Mouse (Mus musculus): Measurements from ENCODE around the gene Dtnb. TPM values are rescaled to one million over a fixed set of nuclear protein-coding genes. Genes with fewer than 3 reads are reported as not detected.

Dtnb gene
- total RNA-seq, 2 experiments from 2014 or later, result 5.8 to 6.7 TPM

DNA sequence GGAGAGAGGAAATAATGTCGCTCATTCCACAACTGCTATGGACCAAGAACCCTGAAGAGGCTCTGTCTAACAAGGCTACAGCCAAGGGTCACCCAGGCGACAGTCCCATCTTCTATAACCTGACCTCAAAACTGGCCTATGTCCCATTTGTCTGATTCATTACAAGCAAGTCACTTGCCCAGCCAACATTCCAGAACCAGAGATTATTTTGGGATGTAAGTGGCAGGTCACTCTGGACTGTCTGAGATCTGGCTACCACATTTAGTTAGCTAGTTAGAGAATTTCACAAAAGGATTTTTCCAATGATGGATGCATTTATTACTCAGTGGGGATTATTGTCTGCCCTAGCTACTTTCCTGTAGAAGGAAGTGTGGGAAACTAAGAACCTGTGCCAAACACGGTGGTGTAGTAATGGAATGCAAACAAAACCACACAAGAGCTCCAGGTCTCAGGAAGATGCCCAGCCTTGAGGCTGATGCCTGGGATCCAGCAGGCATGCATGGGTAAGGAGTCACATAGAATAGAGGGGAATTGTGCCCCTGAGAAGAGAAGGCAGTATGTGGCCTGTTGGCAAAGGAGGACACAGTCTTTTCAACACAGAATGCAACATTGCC is 192.1 kb downstream of the Dtnb start:
- no peak for DNase-seq
- intact Hi-C loops (cut with DNase I), result loop anchor here (2.0 kb wide), 1 partner anchor 17 kb away; no protein-coding TSS in a partner anchor

DNA sequence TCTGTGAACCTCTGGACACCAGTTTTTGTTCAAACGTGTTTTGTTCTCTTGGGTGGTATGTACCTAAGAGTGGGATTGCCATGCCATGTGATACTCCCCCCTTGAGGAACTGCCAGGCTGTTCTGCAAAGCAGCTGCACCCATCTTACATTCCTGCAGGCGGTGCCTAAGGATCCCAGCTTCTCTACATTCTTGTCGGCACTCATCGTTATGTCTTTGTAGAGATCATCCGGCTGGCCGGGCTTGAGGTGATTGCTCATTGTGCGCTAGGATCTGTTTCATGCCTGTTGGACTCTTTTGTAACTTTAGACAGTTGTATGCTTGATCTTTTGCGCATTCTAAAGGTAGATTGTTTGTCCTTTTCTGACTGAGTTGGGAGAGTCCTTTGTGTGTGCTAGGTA is 195.2 kb downstream of the Dtnb start:
- DNase-seq, result no peak
- intact Hi-C loops (cut with DNase I), result no loop called here

- no peak for DNase-seq
- intact Hi-C loops (cut with DNase I), result no loop called here
These were observed 196.2 kb downstream of the Dtnb start for GRCm38 (mm10) chr12:3768391-3768790.

GRCm38 (mm10) chr12:3770546-3770945 is 198.4 kb downstream of the Dtnb start:
- no peak for DNase-seq
- intact Hi-C loops (cut with DNase I), result no loop called here

DNA sequence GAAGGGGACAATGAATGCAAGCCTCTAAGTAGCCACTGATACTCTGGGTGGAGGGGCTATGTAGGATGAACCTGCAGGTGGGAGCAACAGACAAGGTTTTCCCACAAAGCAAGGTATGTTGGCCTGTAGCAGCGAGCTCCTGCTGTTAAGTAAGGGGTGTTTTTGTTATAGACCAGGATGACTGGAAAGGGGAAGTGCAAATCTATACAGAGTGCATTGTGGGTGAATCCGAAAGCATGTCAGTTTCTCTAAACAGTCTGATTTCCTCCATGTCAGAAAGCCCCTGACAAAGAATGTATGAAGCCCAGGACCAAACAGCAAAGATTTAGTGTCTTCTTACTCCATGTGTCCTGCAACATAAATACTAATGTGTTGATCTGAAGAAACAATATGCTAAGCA is 198.9 kb downstream of the Dtnb start:
- intact Hi-C loops (cut with DNase I), result no loop called here
- DNase-seq, result no peak

- intact Hi-C loops (cut with DNase I), result no loop called here
- DNase-seq, result no peak
These were observed 201.5 kb downstream of the Dtnb start for GRCm38 (mm10) chr12:3773643-3774042.

DNA sequence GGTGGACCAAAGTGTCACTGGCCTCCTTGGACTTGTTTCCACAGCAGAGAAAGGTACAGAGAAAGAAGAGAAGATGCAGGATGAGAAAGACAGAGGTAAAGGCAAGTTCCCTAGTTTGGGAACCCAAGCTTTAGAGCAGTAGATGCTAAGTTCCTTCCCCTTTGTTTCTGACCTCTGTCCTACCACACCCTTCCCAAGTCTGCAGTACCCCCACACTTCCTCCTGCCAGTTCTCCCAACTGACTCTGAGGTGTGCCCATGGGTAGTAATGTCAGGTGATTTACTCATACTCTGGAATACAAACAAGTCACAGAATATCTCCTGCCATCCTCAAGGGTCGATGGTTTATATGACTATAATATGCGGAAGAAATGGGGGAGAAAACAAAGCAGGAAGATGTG is 203.8 kb downstream of the Dtnb start:
- intact Hi-C loops (cut with DNase I), result no loop called here
- DNase-seq, result no peak

DNA sequence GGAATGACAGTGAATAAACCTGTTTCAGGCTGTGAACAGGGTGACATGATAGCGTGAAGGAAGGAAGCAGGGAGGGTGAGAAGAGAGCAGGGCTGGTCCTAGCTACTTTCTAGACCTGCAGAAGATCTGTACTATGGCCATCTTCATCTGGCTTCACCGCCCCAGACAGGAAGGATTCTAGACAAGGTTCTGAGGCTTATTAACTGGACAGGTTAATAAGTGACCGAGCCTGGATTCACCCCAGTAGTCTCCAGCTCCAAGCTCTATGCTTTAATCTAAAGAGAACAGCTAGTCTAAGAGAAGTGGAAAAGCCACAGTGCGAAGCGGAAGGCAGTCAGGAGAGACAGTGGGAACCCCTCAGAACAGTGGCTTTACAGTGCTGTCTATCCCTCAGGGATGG is 205.5 kb downstream of the Dtnb start:
- intact Hi-C loops (cut with DNase I), result no loop called here
- no peak for DNase-seq

DNA sequence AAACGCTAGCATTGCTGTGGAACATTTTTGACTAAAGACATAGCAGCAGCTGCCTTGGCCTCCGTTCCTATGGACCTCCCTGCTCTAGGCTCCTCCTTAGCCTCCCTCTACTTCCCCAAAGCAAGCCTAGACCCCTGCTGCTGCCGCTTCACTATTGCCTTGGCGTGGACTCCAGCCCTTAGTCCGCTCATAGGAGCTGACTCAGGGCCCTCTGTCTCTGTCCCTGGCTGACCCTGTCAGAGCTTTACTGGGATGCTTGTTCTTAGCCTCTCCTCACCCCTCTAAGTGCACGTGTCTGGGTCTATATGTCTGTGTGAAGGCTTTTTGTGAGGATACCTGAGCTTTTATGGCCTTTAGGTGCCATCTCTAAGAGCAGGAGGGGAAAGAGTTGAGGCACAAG is 206.1 kb downstream of the Dtnb start:
- DNase-seq, result no peak
- intact Hi-C loops (cut with DNase I), result no loop called here

DNA sequence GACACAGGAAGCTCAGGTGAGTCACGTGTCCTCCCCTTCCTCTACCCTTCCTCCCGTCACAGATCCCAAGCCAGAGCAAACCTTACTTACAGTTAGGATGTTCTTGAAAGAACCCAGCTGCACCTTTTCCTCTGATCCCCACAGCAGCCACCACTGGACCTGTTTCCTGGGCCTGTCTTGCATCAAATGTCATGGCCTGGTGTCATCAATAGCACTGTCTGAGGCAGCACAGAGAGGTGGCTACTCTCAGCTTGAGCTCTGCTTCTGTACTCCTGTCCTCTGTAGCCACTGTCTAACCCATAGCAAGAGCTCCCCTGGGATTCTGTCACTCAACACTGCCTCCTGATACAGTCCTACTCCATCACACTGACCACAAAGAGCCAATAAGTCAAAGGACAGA is 207.5 kb downstream of the Dtnb start:
- intact Hi-C loops (cut with DNase I), result loop anchor here (2.0 kb wide), 1 partner anchor 15 kb away; no protein-coding TSS in a partner anchor
- DNase-seq, result no peak

DNA sequence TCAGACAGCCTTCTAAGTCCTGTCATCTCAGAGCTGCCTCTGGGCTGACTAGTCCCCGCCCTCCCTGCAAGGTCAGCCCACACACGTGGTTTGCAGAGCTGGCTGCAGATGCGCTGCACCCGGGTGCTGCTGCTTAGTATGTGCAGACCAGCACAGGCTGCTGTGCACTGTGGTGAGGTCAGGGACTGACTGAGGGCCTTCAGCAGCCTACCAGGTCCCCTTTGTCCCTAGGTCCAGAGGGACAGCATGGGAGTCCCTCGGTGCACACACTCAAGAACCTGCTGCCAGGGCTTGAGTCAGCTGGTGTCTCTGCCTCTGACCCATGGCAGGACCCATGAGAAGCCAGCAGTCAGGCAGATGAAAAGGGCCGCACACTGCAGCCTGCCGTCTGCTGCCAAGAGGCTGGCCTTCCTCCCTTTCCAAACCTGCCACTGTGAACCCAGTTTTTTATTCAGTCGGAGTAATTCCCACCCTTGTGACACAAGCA is 208.3 kb downstream of the Dtnb start:
- intact Hi-C loops (cut with DNase I), result loop anchor here (2.0 kb wide), 1 partner anchor 16 kb away; no protein-coding TSS in a partner anchor
- DNase-seq, result peak; percentile 57 to 61

DNA sequence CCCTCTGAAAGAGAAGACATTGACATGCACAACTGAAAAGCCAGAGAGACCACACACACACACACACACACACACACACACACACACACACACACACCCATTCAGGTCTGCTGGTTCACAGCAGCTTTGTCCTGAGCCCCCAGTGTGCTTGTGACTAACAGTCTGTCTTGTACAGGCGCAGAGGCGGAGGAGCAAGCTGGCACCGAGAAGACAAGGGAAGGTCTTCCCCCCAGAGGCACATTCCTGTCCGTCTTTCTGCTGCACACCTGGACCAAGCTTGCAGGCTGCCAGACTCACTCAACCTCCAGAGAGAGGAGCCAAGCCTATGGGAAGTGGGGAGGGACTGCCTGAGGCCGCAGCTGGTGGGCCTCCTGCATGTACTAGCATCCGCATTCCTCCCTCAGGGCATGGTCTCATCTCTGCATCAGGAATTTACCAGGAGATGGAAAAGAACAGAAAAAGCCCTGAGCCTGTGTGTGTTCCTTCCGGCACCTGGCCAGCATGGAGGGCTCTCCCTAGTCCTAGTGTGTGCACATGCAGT is 208.8 kb downstream of the Dtnb start:
- DNase-seq, result peak; percentile 33 to 52
- intact Hi-C loops (cut with DNase I), result loop anchor here (2.0 kb wide), 1 partner anchor 16 kb away; no protein-coding TSS in a partner anchor

GRCm38 (mm10) chr12:3781482-3781881 is 209.3 kb downstream of the Dtnb start:
- peak; percentile 91 to 96 for DNase-seq
- intact Hi-C loops (cut with DNase I), result loop anchor here (2.0 kb wide), 1 partner anchor 17 kb away; no protein-coding TSS in a partner anchor

GRCm38 (mm10) chr12:3783196-3783825 is 211.1 kb downstream of the Dtnb start:
- intact Hi-C loops (cut with DNase I), result no loop called here
- no peak for DNase-seq

DNA sequence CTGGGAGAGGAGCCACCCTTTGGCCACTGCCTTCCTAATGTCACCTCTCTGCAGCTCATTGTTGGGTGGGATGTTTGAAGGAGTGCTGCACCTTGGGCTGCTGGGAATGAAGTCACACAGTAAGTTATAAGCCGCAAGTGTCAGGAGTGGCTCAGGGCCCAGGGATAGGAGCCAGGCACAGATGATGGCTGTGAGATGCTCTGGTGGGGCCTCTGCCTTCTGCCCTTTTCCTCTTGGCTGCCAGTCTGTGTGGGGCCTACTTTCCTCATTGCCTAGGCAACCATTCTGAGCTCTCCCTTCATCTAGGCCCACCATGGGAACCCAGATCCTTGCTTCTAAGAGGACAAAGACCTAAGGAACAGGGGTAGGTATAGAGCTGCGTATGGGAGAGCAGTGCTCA is 212.1 kb downstream of the Dtnb start:
- intact Hi-C loops (cut with DNase I), result no loop called here
- DNase-seq, result no peak

DNA sequence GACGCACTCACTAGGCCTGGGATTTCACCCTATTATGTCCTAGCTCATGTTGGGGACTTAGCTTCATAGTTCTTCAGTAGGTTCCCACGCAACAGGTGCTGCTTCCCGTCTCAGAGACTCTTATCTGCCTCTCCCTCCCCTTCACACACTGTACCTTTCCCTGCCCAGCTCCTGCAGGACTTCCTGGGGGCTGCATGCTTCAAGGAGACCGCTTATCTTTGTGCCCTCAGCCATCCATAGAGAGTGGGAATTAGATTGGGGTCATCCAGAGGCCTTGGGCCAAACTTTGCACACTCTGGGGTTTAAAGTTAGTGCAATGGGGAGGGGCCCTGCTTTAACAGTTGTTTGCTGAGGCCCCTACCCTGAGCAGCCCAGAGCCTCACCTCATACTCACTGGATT is 212.5 kb downstream of the Dtnb start:
- intact Hi-C loops (cut with DNase I), result no loop called here
- DNase-seq, result no peak

- intact Hi-C loops (cut with DNase I), result no loop called here
- no peak for DNase-seq
These were observed 214.9 kb downstream of the Dtnb start for GRCm38 (mm10) chr12:3787041-3787440.

DNA sequence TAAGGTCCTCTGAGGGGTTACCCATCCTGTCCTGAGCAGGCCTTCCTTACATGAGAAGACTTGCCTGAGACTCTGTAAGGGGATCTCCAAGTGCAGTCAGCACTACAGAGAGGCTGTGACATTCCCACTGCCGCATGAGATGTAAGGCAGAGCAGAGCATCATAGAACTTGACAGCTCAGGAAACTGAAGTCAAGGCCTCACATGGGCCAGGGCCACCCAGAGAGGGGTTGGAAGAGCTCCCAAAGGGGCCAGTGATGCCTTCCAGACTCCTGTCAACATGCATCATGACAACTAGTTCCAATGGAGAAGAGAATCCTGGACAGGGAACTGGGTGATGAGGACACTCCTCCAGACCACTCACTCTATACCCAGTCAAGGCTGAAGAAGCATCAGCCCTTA is 215.4 kb downstream of the Dtnb start:
- intact Hi-C loops (cut with DNase I), result no loop called here

GRCm38 (mm10) chr12:3788421-3789051 is 216.4 kb downstream of the Dtnb start:
- no peak for DNase-seq
- intact Hi-C loops (cut with DNase I), result no loop called here

More for the DNA sequence above, 215.4 kb downstream of the Dtnb start:
- no peak for DNase-seq

GRCm38 (mm10) chr12:3789626-3790185 is 217.5 kb downstream of the Dtnb start:
- intact Hi-C loops (cut with DNase I), result loop anchor here (5.0 kb wide), 1 partner anchor 32 kb away; no protein-coding TSS in a partner anchor
- no peak for DNase-seq

GRCm38 (mm10) chr12:3791257-3791656 is 219.1 kb downstream of the Dtnb start:
- DNase-seq, result no peak
- intact Hi-C loops (cut with DNase I), result loop anchor here (1.0 to 5.0 kb wide), 2 partner anchors 9 to 34 kb away; no protein-coding TSS in a partner anchor

All from heart, postnatal 36 days (tissue).